Mouse (Mus musculus): Measurements from ENCODE around the gene Tat.

The Tat gene

GRCm38 (mm10) chr8:109983944-109984343 lies 6.3 kb upstream of the Tat start:
- DNase-seq = peak; percentile 35

- DNase-seq = no peak
These were observed 3.9 kb upstream of the Tat start for GRCm38 (mm10) chr8:109986384-109986783.

GRCm38 (mm10) chr8:109987776-109988175 lies 2.5 kb upstream of the Tat start:
- no peak for DNase-seq

- DNase-seq = no peak
These were observed 1.1 kb upstream of the Tat start for GRCm38 (mm10) chr8:109989151-109989550.

GRCm38 (mm10) chr8:109992166-109992565 lies 1.9 kb downstream of the Tat start:
- no peak for DNase-seq

- DNase-seq = no peak
These were observed 2.7 kb downstream of the Tat start for GRCm38 (mm10) chr8:109992951-109993350.

- DNase-seq = no peak
These were observed 7.1 kb downstream of the Tat start for GRCm38 (mm10) chr8:109997381-109997780.

- DNase-seq = no peak
These were observed 7.8 kb downstream of the Tat start for GRCm38 (mm10) chr8:109998066-109998465.

GRCm38 (mm10) chr8:109999974-110000373 lies 9.7 kb downstream of the Tat start:
- DNase-seq = no peak

GRCm38 (mm10) chr8:110002953-110003352 lies 12.7 kb downstream of the Tat start:
- DNase-seq = peak; percentile 59

GRCm38 (mm10) chr8:110004300-110004699 lies 14.1 kb downstream of the Tat start:
- no peak for DNase-seq

- no peak for DNase-seq
These were observed 16.2 kb downstream of the Tat start for GRCm38 (mm10) chr8:110006312-110007023.

GRCm38 (mm10) chr8:110008228-110008994 lies 18.2 kb downstream of the Tat start:
- DNase-seq = no peak

GRCm38 (mm10) chr8:110008995-110009446 lies 18.8 kb downstream of the Tat start:
- DNase-seq = no peak

GRCm38 (mm10) chr8:110010868-110011267 lies 20.6 kb downstream of the Tat start:
- DNase-seq = peak; percentile 80

- no peak for DNase-seq
These were observed 31.8 kb downstream of the Tat start for GRCm38 (mm10) chr8:110022081-110022480.

- DNase-seq = no peak
These were observed 32.6 kb downstream of the Tat start for GRCm38 (mm10) chr8:110022768-110023344.

- peak; percentile 15 for DNase-seq
These were observed 43.5 kb downstream of the Tat start for GRCm38 (mm10) chr8:110033771-110034170.

GRCm38 (mm10) chr8:110034331-110034730 lies 44.1 kb downstream of the Tat start:
- no peak for DNase-seq

- no peak for DNase-seq
These were observed 45.9 kb downstream of the Tat start for GRCm38 (mm10) chr8:110036156-110036555.

- DNase-seq = no peak
These were observed 49.0 kb downstream of the Tat start for GRCm38 (mm10) chr8:110039216-110039615.

- no peak for DNase-seq
These were observed 49.4 kb downstream of the Tat start, which contains the start of gene Chst4 for GRCm38 (mm10) chr8:110039659-110040058. Gene Chst4, minus strand, starts transcription at chr8:110039740.

- no peak for DNase-seq
These were observed 50.3 kb downstream of the Tat start for GRCm38 (mm10) chr8:110040509-110040908.
